Mouse (Mus musculus) erythroblast, embryonic 14.5 days (primary cell): ENCODE data around the gene Fam184a.

Experiments
- GATA1 ChIP-seq: IDR thresholded peaks from 2 replicates; pipeline ENCODE4 v1.6.1; 2012; ENCODE audit warnings: low read length, inconsistent platforms, mixed read lengths
- TAL1 ChIP-seq: IDR thresholded peaks from 3 replicates; pipeline ENCODE4 v1.6.1; 2012; ENCODE audit warnings: low read length, inconsistent platforms, mixed read lengths

DNA sequence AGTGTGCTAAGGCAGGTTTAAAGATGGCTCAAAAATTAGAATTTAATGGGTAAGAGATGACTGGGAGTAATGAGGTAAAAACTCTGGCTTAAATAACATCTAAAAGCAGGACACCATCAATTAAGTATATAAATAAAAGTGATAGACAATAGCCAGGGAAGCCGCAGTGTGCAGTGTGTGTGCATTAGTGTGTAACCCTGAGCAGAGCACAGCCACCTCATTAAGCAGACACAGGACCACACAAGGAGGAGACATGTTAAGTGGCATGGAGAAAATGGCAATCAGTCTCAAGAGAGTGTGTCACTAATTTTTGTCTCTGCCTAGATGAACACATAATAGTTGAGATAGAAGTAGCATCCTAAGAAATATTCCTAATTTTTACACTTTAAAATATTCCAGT is 62.4 kb downstream of the Fam184a start:
- no peak for TF ChIP-seq GATA1
- TF ChIP-seq TAL1, result no peak
